Mouse (Mus musculus): ENCODE measurements at regions not wholly inside any gene's neighbourhood (a gene's known extent, or its start where the extent isn't known, plus 50 kb on each side); places are given as distances from the start of the nearest gene placed in this dataset.

DNA sequence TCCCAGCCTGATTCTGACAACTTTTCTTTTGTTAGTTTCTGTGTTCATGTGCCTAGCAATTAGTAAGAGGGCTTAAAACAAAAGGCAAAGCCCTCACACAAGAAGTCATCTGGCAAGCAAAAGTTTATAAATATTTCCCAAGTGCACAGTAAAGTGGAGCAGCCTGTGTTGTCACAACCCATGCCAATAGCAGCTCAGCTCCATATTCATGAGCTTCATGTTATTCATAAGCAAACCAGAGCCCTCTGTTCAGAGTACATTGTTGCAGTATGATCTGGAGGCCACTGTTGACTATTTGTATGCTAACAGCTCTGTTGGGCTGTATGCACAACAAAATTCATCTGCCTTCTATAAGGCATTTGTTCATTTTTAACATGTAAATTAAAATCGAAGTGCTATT lies 245.6 kb downstream of the 4930544G11Rik start:
- TF ChIP-seq CTCF (IDR thresholded peaks at IDR 0.05; ENCODE audit: borderline replicate concordance, control insufficient read depth, extremely low read depth, insufficient read depth, low read length, poor library complexity) (no peak), POLR2A (IDR thresholded peaks at IDR 0.05; ENCODE audit: control insufficient read depth, extremely low read depth, insufficient read depth, low read length, poor library complexity) (no peak)

Data from thymus, adult 2 months (tissue).